12 mouse cellular contexts compared by ENCODE assay signal in genomic region chr15:60692718-60693597, GRCm38 (mm10).
A peak's percentile ranks its signal among the peaks of the same experiment; 100 is the strongest.
DNase-seq lines count a peak whose midpoint lies in the region; ATAC-seq and TF ChIP-seq lines count a peak whose summit lies in the region.
"Had no signal": no experiment of that assay in that cellular context is flagged by ENCODE, and none has a peak within 500 bp of the region (broad histone marks: within the 10 kb centered on the region; RNA-seq: fewer than 3 reads in every experiment).

No protein-coding gene starts in this region.

- peak overlapping the region; percentile 84 for H3K27ac ChIP-seq in layer of hippocampus, adult 2 months
- peak overlapping the region; percentile 67 for H3K27ac ChIP-seq in forebrain, postnatal 0 days (ENCODE audit: low read depth, low read length)
- no peak overlapping the region for H3K27ac ChIP-seq in liver, embryonic 11.5 days (ENCODE audit: low read depth, low read length)
- H3K27ac ChIP-seq: embryonic facial prominence, embryonic 12.5 days; gastrocnemius, adult 2 months; limb, embryonic 10.5 days had no signal

- H3K4me1 ChIP-seq in forebrain, postnatal 0 days (ENCODE audit: insufficient read depth), result no peaks in the 10 kb centered on the region
- H3K4me1 ChIP-seq in liver, embryonic 11.5 days (replicated peaks; ENCODE audit: control insufficient read depth, insufficient read depth, low read length), result no peaks in the 10 kb centered on the region
- H3K4me1 ChIP-seq: embryonic facial prominence, embryonic 12.5 days had no signal

- in situ Hi-C loops in Patski (cut with MboI; ENCODE audit: low pct_unique_long_range_greater_than_20kb), result no loop called here

- POLR2A ChIA-PET in Patski (lab: Charles Lee), result interaction anchor here (0.8 to 1.3 kb wide), 2 partner anchors 131 to 145 kb away, joined by 3 to 4 read pairs; no protein-coding TSS in a partner anchor

- no peaks in the 10 kb centered on the region for H3K27me3 ChIP-seq in Patski
- H3K27me3 ChIP-seq in forebrain, postnatal 0 days (ENCODE audit: insufficient read depth, low read length), result no peaks in the 10 kb centered on the region
- H3K27me3 ChIP-seq in liver, embryonic 11.5 days (replicated peaks; ENCODE audit: control insufficient read depth, insufficient read depth, low read length), result no peaks in the 10 kb centered on the region
- H3K27me3 ChIP-seq: embryonic facial prominence, embryonic 12.5 days had no signal

- peak; percentile 86 for ATAC-seq in frontal cortex, adult (ENCODE audit: low TSS enrichment)
- ATAC-seq in Patski, result no peak
- ATAC-seq in forebrain, postnatal 0 days, result peak; percentile 64
- no peak for ATAC-seq in liver, embryonic 11.5 days (replicated peaks; ENCODE audit: low FRiP score)
- ATAC-seq: intestine, embryonic 16.5 days had no signal

- no peak for TF ChIP-seq CTCF in layer of hippocampus, adult 2 months (conservative IDR thresholded peaks at IDR 0.05)
- TF ChIP-seq CTCF in Patski (IDR thresholded peaks at IDR 0.05), result peak; percentile 3
- no peak for TF ChIP-seq CTCF in forebrain, postnatal 0 days (IDR thresholded peaks at IDR 0.05; ENCODE audit: low read depth)

- no peaks in the 10 kb centered on the region for H3K36me3 ChIP-seq in forebrain, postnatal 0 days (ENCODE audit: insufficient read depth)
- H3K36me3 ChIP-seq in liver, embryonic 11.5 days (ENCODE audit: control insufficient read depth, insufficient read depth, low read length), result no peaks in the 10 kb centered on the region
- H3K36me3 ChIP-seq: embryonic facial prominence, embryonic 12.5 days; limb, embryonic 10.5 days had no signal

- no peak overlapping the region for H3K4me3 ChIP-seq in layer of hippocampus, adult 2 months
- no peak overlapping the region for H3K4me3 ChIP-seq in forebrain, postnatal 0 days (ENCODE audit: low read depth, low read length)
- H3K4me3 ChIP-seq in liver, embryonic 11.5 days (ENCODE audit: low read depth, low read length), result no peak overlapping the region
- H3K4me3 ChIP-seq: embryonic facial prominence, embryonic 12.5 days; gastrocnemius, adult 2 months; limb, embryonic 10.5 days had no signal

- H3K9me3 ChIP-seq in forebrain, postnatal 0 days (ENCODE audit: low read length), result no peaks in the 10 kb centered on the region
- H3K9me3 ChIP-seq in liver, embryonic 11.5 days (ENCODE audit: control insufficient read depth, low read length), result no peaks in the 10 kb centered on the region
- H3K9me3 ChIP-seq: embryonic facial prominence, embryonic 12.5 days; limb, embryonic 10.5 days had no signal

- H3K9ac ChIP-seq in forebrain, postnatal 0 days, result no peak overlapping the region
- H3K9ac ChIP-seq in liver, embryonic 11.5 days (ENCODE audit: low read depth, low read length), result no peak overlapping the region
- H3K9ac ChIP-seq: embryonic facial prominence, embryonic 12.5 days had no signal

- no peak for DNase-seq in frontal cortex, postnatal 25 days (ENCODE audit: low spot score in 2 of 2)
- no peak for DNase-seq in layer of hippocampus, adult 2 months (ENCODE audit: low spot score in 2 of 2)
- DNase-seq in layer of hippocampus, adult 11-12 months (ENCODE audit: low spot score), result no peak
- DNase-seq in Patski (ENCODE audit: low read depth, low spot score), result no peak
- DNase-seq in forebrain, postnatal 0 days, result peak; percentile 20
- DNase-seq in cerebellum, postnatal 4 days (ENCODE audit: low spot score in 2 of 2), result no peak
- DNase-seq in liver, embryonic 11.5 days (ENCODE audit: low spot score), result no peak

- CTCF ChIA-PET in Patski (lab: Charles Lee), result interaction anchor here (0.8 to 2.2 kb wide), 6 partner anchors 10 to 132 kb away, joined by 3 to 9 read pairs (median 4); no protein-coding TSS in a partner anchor

- no peak overlapping the region for H3K4me2 ChIP-seq in forebrain, postnatal 0 days (ENCODE audit: low read depth)
- no peak overlapping the region for H3K4me2 ChIP-seq in liver, embryonic 11.5 days
- H3K4me2 ChIP-seq: embryonic facial prominence, embryonic 12.5 days had no signal

- 20% methylated on average over 6 of the region's 6 CpGs for WGBS in forebrain, postnatal 0 days
- WGBS in liver, embryonic 11.5 days, result 55% methylated on average over 6 of the region's 6 CpGs

Comparison
In these comparisons a context has a peak if more than half of its experiments do, and no peak if none do; other contexts are left out.
1. ATAC-seq: peak in frontal cortex, adult (single experiment) and forebrain, postnatal 0 days (single experiment); none in Patski (single experiment) and liver, embryonic 11.5 days (single experiment).